Mouse (Mus musculus) bone marrow, adult 2 months (tissue): ENCODE measurements around the gene Fuz.

Experiments
- CTCF ChIP-seq: fragments of 200-500 bp; IDR thresholded peaks from 2 replicates; pipeline ENCODE4 v1.5.1; 2011; ENCODE audit warnings: low read length, control low read depth; ENCODE audit not compliant: control insufficient read depth, insufficient read depth
- POLR2A ChIP-seq: fragments of 200-500 bp; IDR thresholded peaks from 2 replicates; pipeline ENCODE4 v1.6.1; 2011; ENCODE audit warnings: low read depth, mild to moderate bottlenecking, control low read depth, low read length, borderline replicate concordance; ENCODE audit not compliant: control insufficient read depth

- no peak for TF ChIP-seq CTCF
- no peak for TF ChIP-seq POLR2A
Measured at GRCm38 (mm10) chr7:44867010-44867702, 28.7 kb upstream of the Fuz start.
